Mouse (Mus musculus) limb, embryonic 14.5 days (tissue): ENCODE measurements around the gene Csf1. TPM values are rescaled to one million over a fixed set of nuclear protein-coding genes. Genes with fewer than 3 reads are reported as not detected.

Experiments used
- ATAC-seq: fragments of 200-750 bp; cut with Nextera tagmentation; 2 replicates; pipeline ENCODE4 v1.8.0; 2017; ENCODE audit warnings: low read depth, moderate number of reproducible peaks, moderate TSS enrichment; ENCODE audit not compliant: low FRiP score
- DNase-seq: peaks from one replicate; pipeline ENCODE4 v3.0.0-alpha.2; 2015; ENCODE audit warnings: low spot score
- H3K27ac ChIP-seq: fragments of 300-500 bp; sonication (generic); replicated peaks from 2 replicates; pipeline ENCODE4 v1.5.1; 2014; ENCODE audit warnings: low read depth, mild to moderate bottlenecking, low read length, moderate library complexity, mixed read lengths
- H3K27me3 ChIP-seq: fragments of 300-500 bp; sonication (generic); 2 replicates; pipeline ENCODE4 v1.6.1; 2014; ENCODE audit warnings: low read length, mixed read lengths; ENCODE audit not compliant: control insufficient read depth, insufficient read depth
- H3K36me3 ChIP-seq: fragments of 300-500 bp; sonication (generic); 2 replicates; pipeline ENCODE4 v1.6.1; 2014; ENCODE audit warnings: mild to moderate bottlenecking, low read length, moderate library complexity, mixed read lengths; ENCODE audit not compliant: control insufficient read depth, insufficient read depth
- H3K4me1 ChIP-seq: fragments of 300-500 bp; sonication (generic); 2 replicates; pipeline ENCODE4 v1.6.1; 2014; ENCODE audit warnings: antibody characterized with exemption, low read length, mixed read lengths; ENCODE audit not compliant: control insufficient read depth, insufficient read depth
- H3K4me2 ChIP-seq: fragments of 300-500 bp; sonication (generic); replicated peaks from 2 replicates; pipeline ENCODE4 v1.6.1; 2014; ENCODE audit warnings: low read depth, mild to moderate bottlenecking, low read length, moderate library complexity; ENCODE audit not compliant: severe bottlenecking
- H3K4me3 ChIP-seq: fragments of 300-500 bp; sonication (generic); replicated peaks from 2 replicates; pipeline ENCODE4 v1.5.1; 2014; ENCODE audit warnings: low read length
- H3K9ac ChIP-seq: fragments of 300-500 bp; sonication (generic); 2 replicates; pipeline ENCODE4 v1.6.1; 2014; ENCODE audit warnings: mild to moderate bottlenecking, low read depth, low read length, moderate library complexity; ENCODE audit not compliant: severe bottlenecking
- H3K9me3 ChIP-seq: fragments of 300-500 bp; sonication (generic); 2 replicates; pipeline ENCODE4 v1.6.1; 2016; ENCODE audit warnings: low read length; ENCODE audit not compliant: control insufficient read depth
- POLR2A ChIP-seq: fragments of 200-500 bp; IDR thresholded peaks from 2 replicates; pipeline ENCODE4 v1.8.0; 2012; ENCODE audit warnings: inconsistent platforms, mild to moderate bottlenecking, moderate library complexity, borderline replicate concordance; ENCODE audit not compliant: insufficient read depth, insufficient read length; ENCODE audit errors: extremely low read depth
- WGBS: fragments of 180-500 bp; shearing (Covaris S2); extraction: QIAGEN DNeasy Blood & Tissue Kit; methylation state at CpG from one replicate; pipeline ENCODE4 v1.1.7; 2014; 5-methylcytosine and 5-hydroxymethylcytosine counted together
- polyA plus RNA-seq, 2 experiments: library from polyadenylated mRNA; depleted of rRNA in 1 of 2; stranded (reverse) in 1 of 2; unstranded in 1 of 2; fragments of >200 nt; fragmentation: Nextera tagmentation in 1 of 2; extraction: Ambion mirVana in 1 of 2; gene quantifications; 2 replicates each; pipeline versions ENCODE4 v1.2.1 to v1.2.3; 2012 to 2014

Gene Csf1
- polyA plus RNA-seq, 2 experiments, result 12.7 to 14.9 TPM

GRCm38 (mm10) chr3:107778016-107778415 is 17.7 kb upstream of the Csf1 start:
- Histone ChIP-seq H3K9ac (no peak overlapping the region), H3K27me3 (no peaks in the 10 kb centered on the region), H3K9me3 (no peaks in the 10 kb centered on the region), H3K4me2 (no peak overlapping the region), H3K36me3 (no peaks in the 10 kb centered on the region), H3K4me3 (no peak overlapping the region), H3K4me1 (no peaks in the 10 kb centered on the region), H3K27ac (no peak overlapping the region)
- DNase-seq, result no peak
- no peak for ATAC-seq
- no peak for TF ChIP-seq POLR2A
- 73% methylated on average over 6 of the region's 6 CpGs for WGBS

GRCm38 (mm10) chr3:107776295-107776694 is 16.0 kb upstream of the Csf1 start:
- 15% methylated on average over 3 of the region's 3 CpGs for WGBS
- ATAC-seq (no peak), DNase-seq (no peak)
- Histone ChIP-seq H3K27ac (no peak overlapping the region), H3K4me3 (no peak overlapping the region), H3K4me2 (no peak overlapping the region), H3K9ac (no peak overlapping the region), H3K27me3 (no peaks in the 10 kb centered on the region), H3K36me3 (no peaks in the 10 kb centered on the region), H3K4me1 (no peaks in the 10 kb centered on the region), H3K9me3 (no peaks in the 10 kb centered on the region)
- no peak for TF ChIP-seq POLR2A

GRCm38 (mm10) chr3:107775736-107776135 is 15.5 kb upstream of the Csf1 start:
- no peak overlapping the region for H3K9ac ChIP-seq
- H3K9me3 ChIP-seq, result no peaks in the 10 kb centered on the region
- no peak for TF ChIP-seq POLR2A

GRCm38 (mm10) chr3:107775056-107775455 is 14.8 kb upstream of the Csf1 start:
- ATAC-seq, result no peak
- Histone ChIP-seq H3K9ac (no peak overlapping the region), H3K36me3 (no peaks in the 10 kb centered on the region), H3K27ac (no peak overlapping the region), H3K4me3 (no peak overlapping the region), H3K9me3 (no peaks in the 10 kb centered on the region), H3K4me2 (no peak overlapping the region), H3K4me1 (no peaks in the 10 kb centered on the region), H3K27me3 (no peaks in the 10 kb centered on the region)
- WGBS, result 48% methylated on average over 5 of the region's 5 CpGs
- no peak for TF ChIP-seq POLR2A
- no peak for DNase-seq

More at GRCm38 (mm10) chr3:107775736-107776135, 15.5 kb upstream of the Csf1 start:
- Histone ChIP-seq H3K36me3 (no peaks in the 10 kb centered on the region), H3K4me1 (no peaks in the 10 kb centered on the region), H3K27ac (no peak overlapping the region), H3K4me2 (no peak overlapping the region), H3K27me3 (no peaks in the 10 kb centered on the region), H3K4me3 (no peak overlapping the region)
- 49% methylated on average over 3 of the region's 3 CpGs for WGBS
- DNase-seq, result no peak
- no peak for ATAC-seq

- Histone ChIP-seq H3K9ac (no peak overlapping the region), H3K36me3 (no peaks in the 10 kb centered on the region), H3K9me3 (no peaks in the 10 kb centered on the region), H3K4me3 (no peak overlapping the region), H3K27ac (no peak overlapping the region), H3K27me3 (no peaks in the 10 kb centered on the region), H3K4me1 (peaks cover 2% of the 10 kb centered on the region; the same call in 1 of the 2 replicates), H3K4me2 (no peak overlapping the region)
- ATAC-seq, result no peak
- no peak for TF ChIP-seq POLR2A
- no peak for DNase-seq
- 74% methylated on average over 5 of the region's 5 CpGs for WGBS
Measured at GRCm38 (mm10) chr3:107772860-107773259, 12.6 kb upstream of the Csf1 start.

GRCm38 (mm10) chr3:107769692-107770091 is 9.4 kb upstream of the Csf1 start:
- Histone ChIP-seq H3K4me3 (no peak overlapping the region), H3K27ac (no peak overlapping the region), H3K4me1 (peaks cover 2% of the 10 kb centered on the region; the same call in 1 of the 2 replicates), H3K9me3 (no peaks in the 10 kb centered on the region), H3K36me3 (no peaks in the 10 kb centered on the region), H3K27me3 (no peaks in the 10 kb centered on the region), H3K4me2 (no peak overlapping the region), H3K9ac (no peak overlapping the region)
- DNase-seq (no peak), ATAC-seq (no peak)
- WGBS, result 69% methylated on average over 2 of the region's 2 CpGs
- no peak for TF ChIP-seq POLR2A
